16 mouse cellular contexts compared by ENCODE assay signal in the genomic region with DNA sequence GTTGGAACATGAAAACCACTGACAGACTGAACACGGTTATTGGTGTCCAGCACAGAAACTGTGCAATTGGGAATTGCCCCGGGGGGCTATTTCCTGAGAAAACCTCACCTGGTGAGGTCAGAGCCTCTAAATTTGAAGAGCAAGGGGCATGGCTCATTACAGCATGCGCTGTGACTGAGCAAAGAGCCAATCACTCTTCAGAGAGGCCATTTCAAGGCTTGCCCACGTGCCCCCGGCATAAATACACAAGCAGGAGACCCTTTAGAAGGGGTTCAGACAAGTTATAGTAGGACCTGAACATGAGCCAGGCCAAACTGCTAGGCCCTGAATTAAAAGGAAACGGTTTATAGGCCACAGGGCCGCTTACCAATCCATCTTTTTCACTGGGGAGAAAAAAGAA.
"Had no signal": no experiment of that assay in that cellular context is flagged by ENCODE, and none has a peak within 500 bp of the region (broad histone marks: within the 10 kb centered on the region; RNA-seq: fewer than 3 reads in every experiment).

No protein-coding gene starts in this region.

- ATAC-seq: lung, postnatal 0 days had no signal

- H3K4me1 ChIP-seq: liver, embryonic 15.5 days; midbrain, embryonic 10.5 days; neural tube, embryonic 13.5 days; stomach, embryonic 15.5 days had no signal

- DNase-seq: kidney, adult 2 months; kidney, postnatal 36 days; left cerebral cortex, postnatal 4 days; lung, adult 2 months; lung, postnatal 36 days; right cerebral cortex, postnatal 4 days; thymus, adult 2 months; thymus, postnatal 25 days had no signal

- H3K27me3 ChIP-seq: liver, embryonic 15.5 days; neural tube, embryonic 13.5 days; stomach, embryonic 15.5 days had no signal

- H3K4me3 ChIP-seq: liver, embryonic 15.5 days; midbrain, embryonic 10.5 days; myocyte; neural tube, embryonic 13.5 days; stomach, embryonic 15.5 days had no signal

- H3K9ac ChIP-seq: liver, embryonic 15.5 days; neural tube, embryonic 13.5 days; stomach, embryonic 15.5 days had no signal

- H3K9me3 ChIP-seq: liver, embryonic 15.5 days; midbrain, embryonic 10.5 days; neural tube, embryonic 13.5 days; stomach, embryonic 15.5 days had no signal

- H3K27ac ChIP-seq: kidney, postnatal 0 days; liver, embryonic 15.5 days; midbrain, embryonic 10.5 days; neural tube, embryonic 13.5 days; stomach, embryonic 15.5 days had no signal

- H3K4me2 ChIP-seq: liver, embryonic 11.5 days; liver, embryonic 15.5 days; neural tube, embryonic 13.5 days; stomach, embryonic 15.5 days had no signal

- H3K36me3 ChIP-seq: liver, embryonic 15.5 days; midbrain, embryonic 10.5 days; neural tube, embryonic 13.5 days; stomach, embryonic 15.5 days had no signal
